Mouse (Mus musculus) right cerebral cortex, postnatal 25 days (tissue): ENCODE data around the gene Rhcg.
A peak's percentile ranks its signal among the peaks of the same experiment; 100 is the strongest.

Experiments
- DNase-seq: peaks from one replicate; pipeline ENCODE4 v3.0.0; 2022

Gene Rhcg

DNA sequence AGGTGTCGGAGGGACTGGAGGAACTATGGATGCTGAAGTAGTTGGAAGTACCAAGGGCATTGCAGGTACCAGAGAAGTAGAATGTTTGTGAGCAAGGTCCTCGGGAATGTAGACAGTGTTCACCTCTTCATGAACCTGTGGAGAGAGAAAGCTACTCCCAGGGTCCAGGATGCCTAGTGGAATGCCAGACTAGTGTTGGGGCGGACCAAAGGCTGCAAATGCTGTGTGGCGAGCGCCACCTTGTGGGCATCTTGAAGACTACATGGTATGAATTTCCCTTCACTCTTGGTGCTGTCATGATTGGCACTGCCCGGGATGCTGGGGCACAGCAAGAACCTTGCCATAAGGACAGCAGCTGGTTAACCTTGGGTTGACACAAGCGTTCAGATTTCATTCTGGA is 22.6 kb downstream of the Rhcg start:
- DNase-seq = peak; percentile 82

DNA sequence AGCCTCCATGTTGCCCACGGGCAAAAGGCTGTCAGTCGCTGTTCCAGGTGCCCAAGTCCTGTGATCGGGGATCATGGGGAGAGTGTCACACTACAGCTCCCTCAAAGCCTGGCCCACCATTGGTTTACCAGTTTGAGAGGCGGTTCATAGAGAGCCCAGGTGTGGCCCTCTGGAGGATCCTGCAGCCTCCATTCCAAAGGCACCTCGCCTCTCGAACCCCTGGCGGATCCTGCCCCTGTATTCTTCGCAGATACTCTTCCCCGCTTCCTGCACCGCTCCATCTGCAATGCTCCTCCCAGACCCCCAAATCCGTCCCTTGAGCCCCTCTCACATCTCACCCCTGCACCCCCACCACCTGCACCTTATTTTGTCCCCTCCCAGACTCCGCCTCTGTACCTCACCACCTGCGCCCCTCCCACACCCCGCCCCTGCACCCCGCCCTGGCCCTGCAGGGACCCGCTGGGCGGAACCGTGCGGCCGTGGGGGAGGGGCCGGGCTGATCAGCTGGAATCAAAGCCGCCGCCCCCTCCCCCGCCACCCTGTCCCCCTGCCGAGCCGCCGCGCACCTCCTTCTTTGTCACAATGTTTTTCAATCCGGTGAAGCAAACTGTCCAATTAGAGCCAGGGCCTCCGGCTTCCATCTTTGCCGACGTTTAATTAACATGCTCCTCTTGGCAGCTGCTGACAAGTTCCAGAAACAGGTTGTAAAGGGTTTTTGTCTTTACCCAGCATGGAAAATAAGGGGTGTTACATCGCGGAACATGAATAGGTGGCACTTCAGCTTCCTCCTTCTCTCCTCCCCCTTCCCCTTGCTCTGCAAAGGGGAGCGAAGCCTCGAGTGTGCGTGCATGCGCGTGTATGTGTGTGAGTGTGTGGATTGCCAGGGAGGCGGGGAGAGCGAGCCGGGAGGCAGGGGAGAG is 25.4 kb downstream of the Rhcg start:
- DNase-seq = peak; percentile 80

DNA sequence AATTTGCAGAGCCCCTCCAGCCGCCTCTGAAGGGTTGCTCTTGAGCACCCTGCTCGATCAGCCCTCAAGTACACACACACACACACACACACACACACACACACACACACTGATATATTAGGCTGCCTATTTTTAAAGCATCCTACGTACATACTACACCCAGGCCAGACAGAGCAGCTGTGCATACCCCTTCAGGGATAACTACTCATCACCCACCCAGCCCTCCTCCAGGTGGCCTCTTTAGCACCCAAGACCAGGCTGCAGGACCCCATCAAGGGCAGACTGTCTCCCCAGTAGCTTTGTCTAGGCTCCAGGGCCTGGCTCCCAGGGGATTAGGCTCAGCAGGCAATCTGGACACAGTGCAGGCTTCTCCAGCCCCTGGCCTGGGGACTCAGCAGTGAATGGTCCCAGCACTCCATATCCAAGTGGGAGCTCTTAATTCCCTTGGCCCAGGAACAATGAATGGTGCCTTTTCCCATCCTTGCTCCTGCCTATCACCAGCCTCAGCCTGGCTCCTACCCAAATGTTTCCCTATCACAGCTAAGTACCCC is 26.8 kb downstream of the Rhcg start:
- DNase-seq = no peak

DNA sequence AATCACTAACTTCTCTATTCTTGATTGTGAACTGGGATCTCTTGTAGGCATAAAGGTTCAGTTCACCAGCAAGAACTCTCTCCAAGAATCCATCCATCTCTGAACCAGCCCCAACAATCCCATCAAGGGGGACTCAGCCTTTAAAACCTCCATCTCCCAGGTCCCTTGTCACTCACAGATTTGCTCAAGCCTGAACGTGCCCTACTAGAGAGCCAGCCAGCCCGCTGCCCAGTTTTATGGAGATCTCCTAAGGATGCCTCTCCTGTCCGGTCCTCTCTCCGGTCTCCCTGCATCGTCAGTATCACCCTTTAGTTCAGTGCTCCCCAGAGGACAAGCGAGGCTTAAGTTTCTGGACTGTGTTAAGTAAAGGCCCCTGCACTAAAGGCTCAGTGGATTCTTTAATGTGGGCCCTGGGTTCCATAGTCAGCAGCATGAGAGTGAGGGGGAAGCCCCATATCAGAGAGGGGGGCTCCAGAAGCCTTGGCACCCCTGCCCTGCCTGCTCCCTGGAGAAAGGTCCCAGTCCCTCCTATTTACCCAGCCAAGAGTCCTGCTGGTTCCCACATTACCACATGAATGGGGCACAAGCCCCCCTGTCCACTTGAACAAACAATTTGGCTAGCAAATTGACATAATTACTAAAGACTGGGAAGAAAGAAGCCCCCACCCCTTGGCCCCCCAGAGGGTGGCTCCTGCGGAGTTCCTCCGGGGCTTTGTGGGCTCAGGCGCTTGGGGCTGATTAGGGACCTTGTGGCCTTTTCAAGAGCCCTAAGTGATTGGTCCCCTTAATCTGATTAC is 27.5 kb downstream of the Rhcg start:
- no peak for DNase-seq

DNA sequence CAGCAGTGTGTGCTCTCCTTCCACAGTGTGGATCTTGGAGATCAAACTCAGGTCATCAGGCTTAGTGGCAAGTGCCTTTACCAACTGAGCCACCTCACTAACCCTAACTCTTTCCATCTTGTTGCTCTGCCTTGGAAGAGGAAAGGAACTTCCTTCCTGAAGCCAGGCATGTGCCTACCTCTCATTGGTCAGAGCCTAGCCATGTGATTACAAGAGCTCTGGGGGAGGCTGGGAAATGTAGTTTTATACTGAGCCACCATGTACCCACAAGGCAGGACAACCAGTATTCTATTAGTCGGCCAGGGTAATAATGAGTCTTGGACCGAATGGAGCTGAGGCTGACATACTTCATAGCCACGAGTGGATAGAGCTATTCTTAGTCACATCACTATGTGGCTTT is 29.2 kb downstream of the Rhcg start:
- no peak for DNase-seq

DNA sequence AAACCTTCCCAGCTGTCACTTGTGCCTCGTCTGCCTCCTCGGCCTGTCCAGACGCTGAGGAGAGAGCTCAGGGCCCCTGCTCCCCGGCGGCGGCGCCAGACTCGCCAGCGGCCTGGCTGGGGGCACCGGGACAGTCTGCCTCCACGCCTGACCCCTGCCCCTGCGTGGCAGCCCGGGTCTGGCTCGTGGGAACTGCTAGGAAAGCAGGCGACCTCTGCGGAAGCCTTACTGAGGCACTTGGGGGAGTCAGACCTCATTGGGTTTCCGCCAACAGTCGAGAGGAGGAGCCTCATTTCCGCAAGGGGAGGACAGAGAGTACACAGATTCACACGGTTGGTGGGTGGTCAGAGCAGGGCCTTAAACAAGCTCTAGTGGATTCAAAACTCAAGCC is 38.6 kb downstream of the Rhcg start:
- DNase-seq = peak; percentile 29

DNA sequence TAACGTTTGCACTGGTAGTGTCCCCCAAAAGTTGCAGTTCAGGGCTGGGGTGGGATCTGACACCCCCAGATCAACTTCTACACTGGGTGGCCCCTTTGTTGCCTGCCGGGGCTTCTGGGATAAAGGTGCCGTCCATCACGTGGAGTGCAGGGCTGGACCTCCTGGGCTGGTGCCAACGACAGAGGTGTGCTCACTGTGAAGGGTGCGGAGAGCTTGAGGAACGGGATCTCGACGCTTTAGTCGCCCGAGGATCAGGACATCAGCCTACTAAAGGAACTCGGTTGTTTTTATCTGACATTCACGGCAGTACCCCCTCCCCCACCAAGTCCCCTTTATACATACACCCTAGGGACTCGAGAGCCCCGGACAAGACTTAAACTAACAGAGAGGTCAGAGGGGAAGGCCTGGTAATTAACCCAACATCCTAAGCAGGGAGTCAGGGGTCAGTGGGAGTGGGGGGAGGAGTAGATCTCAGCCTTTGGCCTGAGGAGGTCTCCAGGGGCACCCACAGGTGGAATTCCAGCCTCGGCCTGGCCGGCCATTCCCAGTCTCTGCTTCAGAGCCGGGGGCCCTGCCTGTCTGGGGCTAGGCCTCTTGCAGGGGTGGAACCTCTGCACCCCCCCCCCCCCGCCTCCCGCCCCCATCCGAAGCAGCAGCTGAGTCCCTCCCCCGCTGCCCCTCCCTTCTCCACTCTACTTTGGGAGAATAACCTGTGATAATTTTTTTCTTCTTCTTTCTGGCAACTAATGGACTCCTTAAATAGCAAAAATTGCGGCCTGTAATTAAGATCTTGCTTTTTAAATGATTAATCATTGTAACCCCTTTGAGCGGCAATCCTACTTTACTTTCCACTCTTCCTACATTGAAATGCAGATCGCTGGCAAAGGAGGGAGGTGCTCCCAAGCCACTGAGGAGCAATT is 39.3 kb downstream of the Rhcg start:
- no peak for DNase-seq

DNA sequence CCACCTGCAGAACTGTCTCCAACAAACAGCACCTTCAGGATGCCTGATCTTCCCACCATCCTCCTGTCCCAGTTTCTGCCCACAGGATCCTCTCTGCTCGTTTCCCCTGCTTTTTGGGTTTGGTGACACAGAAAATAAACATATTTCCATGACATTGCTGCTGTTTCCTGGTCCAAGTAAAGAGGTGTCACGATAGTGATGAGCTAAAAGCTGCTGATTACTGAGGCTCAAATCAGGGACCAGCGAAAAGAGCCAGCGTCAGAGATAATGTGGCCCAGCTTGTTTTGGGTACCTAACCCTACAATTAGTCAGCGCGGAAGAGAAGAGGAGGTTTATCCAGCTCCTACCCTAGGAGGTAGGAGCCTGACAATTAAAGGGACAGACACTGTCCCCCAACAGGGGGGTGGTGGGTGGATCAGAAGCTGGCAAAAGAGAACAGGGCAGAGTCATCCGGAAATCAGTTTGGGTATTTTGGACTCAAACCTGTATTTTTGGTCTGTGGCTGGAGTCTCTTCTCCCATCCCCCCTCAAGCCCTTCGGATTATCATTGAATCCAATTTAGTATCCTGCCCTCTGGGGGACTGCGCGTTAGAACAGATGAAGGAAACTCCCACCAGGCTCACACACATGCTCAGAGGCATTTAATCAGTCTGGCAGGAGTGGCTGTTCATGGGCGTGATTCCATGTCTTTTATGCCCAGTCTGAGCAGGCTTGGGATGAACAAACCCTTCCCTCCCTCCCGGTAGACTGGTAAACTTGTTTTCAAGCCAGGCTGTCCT is 40.2 kb downstream of the Rhcg start:
- peak; percentile 64 for DNase-seq

DNA sequence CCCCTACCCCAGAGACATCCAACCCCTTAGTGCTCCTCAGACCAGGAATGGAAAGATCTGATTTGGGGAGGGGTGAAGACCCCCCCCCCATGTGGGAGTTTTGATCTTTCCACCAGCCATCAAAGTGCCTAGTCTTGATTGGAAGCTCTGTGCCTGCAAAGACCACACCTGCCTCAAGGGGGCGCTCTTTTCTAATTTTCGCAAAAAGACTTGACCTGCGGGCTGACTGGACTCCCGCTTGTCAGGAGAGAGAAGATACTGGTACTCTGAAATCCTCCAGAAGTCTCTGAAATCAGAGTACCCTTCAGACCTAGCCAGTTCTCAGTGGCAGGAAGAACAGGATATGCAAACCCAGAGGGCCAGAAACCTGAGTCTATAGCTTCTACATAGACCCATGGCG is 40.8 kb downstream of the Rhcg start:
- DNase-seq = no peak

DNA sequence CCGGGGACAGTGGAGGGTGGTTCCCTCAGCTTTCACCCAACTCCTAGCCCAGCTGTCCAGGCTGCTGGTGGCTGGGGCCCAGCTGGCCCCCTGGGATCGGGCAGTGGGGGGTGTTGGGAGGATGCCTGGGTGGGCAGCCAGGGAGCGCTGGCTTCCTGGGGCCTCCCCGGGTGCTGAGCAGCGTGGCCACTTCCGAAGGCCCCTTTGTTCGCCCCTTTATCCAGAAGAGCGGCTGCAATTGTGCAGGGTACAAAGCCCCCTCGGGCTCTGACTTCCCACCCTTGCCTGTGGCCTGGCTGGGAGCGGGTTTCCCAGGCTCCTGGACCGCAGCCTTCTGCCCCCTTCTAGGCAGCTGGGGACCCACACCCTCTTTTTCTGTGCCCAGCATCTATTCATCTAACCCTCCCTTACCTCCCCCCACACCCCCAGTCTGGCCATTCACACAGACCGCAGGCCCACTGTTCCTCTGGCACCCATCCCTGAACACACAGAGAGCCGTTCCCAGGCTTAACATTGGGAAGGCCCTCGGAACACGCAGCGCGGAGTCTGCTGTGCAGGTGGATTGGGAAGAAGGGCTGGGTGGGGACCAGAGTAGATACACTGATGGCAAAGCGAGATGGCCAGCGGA is 45.2 kb downstream of the Rhcg start:
- DNase-seq = no peak

DNA sequence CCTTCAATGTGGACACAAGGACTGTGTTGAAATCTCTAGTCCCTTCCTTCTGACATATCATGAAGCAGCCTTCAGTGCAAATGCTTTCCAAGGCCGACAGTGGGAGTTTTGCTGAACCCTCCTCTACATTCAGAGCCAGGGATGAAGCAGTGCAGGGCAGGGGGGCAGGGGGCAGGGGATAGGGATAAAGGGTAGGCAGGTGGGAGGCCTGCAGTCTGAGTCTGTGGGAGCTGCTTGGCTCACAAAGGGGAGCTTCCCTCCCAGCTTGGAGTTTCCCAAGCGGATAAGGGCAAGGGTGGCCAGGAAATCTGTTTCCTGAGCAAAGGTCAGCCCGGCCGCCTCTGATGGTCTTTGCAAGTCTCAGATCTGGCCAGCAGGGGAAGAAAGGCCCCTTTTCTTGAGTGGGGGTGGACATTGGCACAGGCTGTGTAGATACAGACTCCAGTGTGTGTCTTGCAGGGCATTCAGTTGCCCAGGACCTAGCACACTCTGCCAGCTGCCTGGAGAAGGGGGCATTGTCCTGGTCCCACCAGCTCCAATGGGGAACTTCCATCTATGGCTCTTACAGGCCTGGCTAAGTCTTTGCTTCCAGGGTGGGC is 48.4 kb downstream of the Rhcg start:
- DNase-seq = no peak

DNA sequence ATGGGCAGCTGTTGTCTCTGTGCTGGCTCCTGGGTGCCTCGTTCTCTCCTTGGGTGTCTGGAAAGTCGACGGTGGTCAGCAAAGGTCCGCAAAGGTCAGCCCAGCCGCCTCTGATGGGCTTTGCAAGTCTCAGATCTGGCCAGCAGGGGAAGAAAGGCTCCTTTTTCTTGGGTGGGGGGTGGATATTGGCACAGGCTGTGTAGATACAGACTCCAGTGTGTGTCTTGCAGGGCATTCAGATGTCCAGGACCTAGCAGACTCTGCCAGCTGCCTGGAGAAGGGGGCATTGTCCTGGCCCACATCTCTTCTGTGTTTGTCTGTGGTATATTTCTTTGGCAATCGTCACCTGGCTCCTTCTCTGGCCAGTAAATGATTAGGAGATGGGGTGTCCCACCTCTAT is 49.2 kb downstream of the Rhcg start:
- no peak for DNase-seq

DNA sequence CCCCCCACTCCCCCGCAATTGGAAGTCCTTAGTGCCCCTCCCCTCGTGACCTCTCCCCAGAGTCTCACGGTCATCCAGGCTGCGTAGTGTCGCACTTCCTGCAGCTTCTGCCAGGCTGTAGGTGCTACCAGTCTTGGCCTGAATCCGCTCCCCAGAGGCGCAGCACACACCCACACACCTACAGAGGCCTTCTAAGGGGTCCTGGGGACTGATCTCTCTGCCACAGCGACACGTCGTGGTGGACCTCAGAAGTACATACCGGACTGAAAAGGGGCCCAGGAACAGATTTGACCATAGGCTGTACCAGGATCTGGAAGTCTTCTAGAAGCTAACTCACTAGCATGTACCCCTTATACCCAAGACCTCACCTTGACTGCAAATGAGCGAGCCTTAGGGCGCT is 53.8 kb downstream of the Rhcg start:
- DNase-seq = no peak

DNA sequence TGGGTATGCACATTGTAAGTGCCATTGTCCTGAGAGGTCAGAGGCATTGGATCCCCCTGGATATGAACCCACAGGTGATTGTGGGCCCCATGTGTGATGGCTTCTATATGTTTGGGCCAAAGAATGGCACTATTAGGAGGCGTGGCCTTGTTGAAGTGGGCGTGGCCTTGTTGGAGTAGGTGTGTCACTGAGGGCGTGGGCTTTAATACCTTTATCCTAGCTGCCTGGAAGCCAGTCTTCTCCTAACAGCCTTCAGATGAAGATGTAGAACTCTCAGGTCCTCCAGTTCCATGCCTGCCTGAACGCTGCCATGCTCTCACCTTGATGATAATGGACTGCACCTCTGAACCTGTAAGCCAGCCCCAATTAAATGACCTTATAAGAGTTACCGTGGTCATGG is 55.1 kb downstream of the Rhcg start:
- no peak for DNase-seq

DNA sequence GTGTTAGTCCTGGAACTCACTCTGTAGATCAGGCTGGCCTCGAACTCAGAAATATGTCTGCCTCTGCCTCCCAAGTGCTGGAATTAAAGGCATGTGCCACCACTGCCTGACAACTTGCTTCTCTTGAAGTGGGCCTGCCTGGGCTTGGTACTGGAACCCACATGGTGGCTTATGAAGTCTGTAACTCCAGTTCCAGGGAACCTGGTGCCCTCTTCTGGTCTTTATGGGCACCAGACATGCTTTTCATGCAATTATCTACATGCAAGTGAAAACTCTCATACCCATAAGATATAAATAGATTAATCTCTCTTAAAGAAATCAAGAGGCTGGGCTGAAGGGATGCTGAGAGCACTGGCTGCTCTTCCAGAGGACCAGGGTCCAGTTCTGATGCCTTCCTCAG is 58.8 kb downstream of the Rhcg start:
- DNase-seq = no peak

DNA sequence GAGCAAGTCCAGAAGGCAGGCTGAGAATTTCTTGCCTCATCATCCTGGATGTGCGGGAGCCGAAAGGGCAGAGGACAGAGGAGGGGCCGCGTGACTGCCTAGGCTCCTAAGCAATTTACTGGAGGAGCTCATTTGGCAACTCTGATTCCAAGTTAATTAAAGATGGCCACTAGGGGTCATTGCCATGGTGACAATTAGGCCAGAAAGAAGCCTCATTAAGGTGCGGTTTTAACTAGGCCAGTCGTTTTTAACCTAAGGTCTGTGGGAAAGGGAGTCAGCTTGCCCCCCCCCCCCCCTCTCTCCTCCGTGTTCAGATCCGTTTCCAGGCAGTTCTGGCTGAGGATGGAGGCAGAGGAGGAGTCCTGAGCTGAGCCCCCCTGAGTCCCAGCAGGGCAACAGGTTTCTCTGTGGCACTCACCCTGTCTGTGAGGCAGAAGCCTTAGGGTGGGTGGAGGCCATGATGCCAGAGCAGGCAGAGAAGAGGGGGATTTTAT is 59.7 kb downstream of the Rhcg start:
- DNase-seq = no peak

DNA sequence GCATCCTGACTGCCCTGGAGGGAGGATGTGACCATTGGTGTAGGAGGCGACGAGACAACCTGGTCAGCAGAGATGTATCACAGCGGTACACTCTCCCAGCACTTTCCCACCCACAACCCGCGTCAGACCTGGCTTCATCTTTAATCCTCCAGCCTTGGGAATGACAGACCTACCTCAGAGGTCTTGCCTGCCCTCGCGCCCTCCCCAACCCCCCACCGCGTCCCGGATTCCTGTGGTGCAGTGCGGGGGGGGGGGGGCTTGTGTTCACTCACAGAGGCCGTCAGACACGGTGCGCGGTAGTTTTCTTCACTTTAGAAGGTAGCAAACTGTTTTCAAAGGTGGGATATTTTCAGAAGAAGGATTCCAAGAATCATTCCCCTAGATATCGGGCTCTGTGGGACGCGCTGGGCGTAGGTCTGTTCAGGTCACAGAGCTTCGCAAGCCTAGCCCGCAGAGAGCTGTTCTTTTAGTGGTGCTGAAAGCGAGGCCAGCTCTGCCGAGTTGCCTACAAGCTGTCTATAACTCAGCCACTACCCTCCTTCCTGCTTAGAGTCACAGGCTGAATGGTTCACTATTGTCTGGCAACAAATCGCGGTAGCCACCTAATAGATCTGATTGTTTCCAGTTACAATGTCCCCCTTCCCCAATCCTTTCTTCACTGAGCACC is 62.0 kb downstream of the Rhcg start:
- no peak for DNase-seq

DNA sequence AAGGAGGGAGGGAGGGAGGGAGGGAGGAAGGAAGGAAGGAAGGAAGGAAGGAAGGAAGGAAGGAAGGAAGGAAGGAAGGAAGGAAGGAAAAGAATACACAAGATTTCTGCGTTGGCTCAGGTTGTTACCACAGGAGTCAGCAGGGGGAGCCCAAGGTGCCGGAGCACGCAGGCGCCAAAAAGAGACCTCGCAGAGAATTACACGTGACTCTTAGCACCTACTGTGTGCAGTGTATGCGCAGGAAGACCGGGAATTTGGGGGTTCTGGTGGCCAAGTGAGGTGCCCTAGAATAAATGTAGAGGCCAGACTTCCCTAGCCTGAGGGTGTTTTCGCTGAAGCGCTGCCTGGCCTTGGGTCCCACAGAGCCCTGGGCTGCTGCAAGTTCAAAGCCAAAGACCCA is 64.8 kb downstream of the Rhcg start:
- DNase-seq = no peak

DNA sequence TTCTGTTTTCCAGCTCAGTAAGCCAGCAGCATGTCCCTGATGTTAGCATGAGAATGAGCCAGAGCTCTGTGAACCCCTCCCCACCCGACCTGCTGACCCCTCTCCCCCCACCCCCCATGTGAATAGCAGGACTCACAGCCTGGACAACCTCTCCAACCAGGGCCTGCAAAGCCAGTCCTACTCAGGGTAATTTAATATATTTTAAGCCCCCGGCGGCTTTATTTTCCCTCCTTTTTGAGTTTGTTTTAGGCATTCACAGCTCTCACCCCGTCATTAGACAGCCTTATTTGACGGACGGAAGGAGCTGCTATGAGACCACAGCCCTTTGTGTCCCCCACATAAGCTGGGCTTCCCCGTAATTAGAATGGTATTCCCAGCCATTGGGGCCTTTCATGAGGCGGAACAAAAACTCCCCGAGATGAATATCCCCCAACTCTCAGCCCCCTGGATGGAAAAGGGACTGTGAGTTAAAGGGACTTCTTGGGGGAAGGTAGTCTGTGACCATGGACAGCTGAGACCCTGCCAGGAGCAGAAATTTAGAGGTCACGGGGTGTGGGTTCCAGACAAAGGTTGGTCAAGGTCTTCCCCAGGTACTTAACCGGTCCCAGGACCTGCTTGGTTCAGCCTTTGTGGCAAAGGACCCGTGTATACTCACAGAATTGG is 68.4 kb downstream of the Rhcg start:
- DNase-seq = no peak

DNA sequence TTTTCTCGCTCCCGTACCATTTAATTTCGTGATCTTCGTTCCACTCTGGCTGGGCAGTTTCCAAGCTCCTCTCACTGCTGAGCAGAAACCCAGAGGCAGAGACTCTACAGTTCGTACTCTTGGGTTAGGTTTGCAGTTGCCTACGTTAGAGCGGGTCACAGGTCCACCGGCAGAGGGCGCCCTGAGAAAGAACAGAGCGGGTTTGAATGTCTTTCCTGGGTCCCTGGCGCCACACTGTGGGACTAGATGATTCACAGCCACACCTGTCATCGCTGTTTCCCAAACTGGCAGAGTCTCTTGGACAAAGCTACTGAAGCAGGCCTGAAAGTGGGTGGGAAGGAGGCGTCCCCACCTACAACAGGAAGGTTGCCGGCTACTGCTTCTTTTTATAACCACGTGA is 70.4 kb downstream of the Rhcg start:
- DNase-seq = peak; percentile 94
